Mouse (Mus musculus): Measurements from ENCODE around the gene Odr4.

Odr4 gene

DNA sequence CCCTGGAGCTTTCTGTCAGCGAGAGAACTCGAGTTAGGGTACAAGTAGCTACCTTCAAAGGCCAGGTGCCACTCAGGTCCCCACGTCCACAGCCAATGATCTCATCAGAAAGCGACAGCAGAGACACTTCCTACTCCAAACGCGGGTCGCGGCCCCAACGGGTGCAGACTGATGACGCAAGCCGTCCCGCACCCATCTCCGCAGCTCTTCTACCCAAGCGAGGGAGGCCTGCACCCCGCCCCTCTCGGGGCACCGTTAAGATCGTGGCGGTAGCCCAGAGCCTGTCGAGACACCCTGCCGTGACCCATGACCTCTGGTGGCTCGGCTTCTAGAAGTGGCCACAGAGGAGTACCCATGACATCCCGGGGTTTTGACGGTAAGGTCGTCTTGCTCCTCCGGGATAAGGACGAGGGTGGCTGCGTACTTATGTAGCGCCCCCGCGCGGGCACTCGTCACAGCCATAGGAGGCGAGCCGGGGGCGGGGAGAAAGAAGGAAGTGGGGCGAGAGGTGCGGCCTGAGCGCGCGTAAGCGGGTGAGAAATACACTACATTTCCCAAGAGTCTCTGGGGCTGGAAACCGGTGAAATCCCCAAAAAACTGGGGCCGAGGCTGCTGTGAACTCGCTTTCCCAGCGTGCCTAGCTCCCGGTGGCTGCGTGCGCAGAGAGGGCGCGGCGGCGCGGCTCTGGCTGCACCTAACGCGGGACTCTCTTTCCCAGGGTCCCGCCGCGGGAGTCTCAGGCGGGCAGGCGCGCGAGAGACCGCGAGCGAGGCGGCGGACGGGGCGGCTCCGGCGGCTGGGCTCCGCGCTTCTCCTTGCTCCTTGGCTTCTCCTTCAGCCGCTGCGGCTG, at the start of gene Odr4, which contains the start of gene Tpr:
Odr4 (minus strand) TSS at position 443 of the 850 bp plus-strand sequence.
Tpr (plus strand) TSS at position 201 of the 850 bp plus-strand sequence.
- DNase-seq (ENCODE audit: low read depth): peak; percentile 97

DNA sequence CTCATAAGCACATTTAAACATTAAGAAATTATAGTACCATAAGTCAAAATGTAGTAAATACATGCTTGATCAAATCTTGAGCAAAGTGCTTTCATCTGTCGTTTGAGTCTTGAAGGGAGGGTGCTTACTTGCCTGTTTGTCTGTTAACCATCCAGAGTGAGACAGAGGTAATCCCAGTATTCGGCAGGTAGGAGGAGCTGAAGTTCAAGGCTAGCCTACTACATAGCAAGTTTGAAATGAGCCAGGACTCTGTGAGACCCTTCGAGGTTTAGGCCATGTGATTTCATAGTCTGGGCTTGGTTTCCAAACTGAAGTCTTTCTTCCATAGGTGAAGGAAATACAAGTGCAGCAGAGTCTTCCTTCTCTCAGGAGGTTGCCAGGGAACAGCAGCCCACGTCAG, 48.9 kb upstream of the Odr4 start:
- no peak for DNase-seq (ENCODE audit: low read depth)

DNA sequence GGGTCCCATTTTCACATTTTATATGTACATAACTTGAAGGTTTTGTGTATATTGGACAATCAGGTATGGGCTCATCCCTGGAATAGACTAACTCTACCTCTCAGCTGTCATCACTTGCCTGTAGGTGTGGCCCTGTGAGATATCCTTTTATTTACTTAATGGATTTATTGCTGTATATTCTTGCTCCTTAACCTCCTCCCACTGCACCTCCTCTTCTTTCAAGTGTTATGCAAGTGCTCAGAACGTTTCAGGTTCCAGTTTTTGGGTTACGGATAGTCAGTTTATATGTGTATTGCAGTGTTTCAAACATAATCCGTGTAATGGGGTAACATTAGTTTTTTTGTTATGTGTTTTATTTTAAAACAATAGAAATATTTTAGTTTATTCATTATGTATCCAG, 45.8 kb upstream of the Odr4 start:
- no peak for DNase-seq (ENCODE audit: low read depth)

DNA sequence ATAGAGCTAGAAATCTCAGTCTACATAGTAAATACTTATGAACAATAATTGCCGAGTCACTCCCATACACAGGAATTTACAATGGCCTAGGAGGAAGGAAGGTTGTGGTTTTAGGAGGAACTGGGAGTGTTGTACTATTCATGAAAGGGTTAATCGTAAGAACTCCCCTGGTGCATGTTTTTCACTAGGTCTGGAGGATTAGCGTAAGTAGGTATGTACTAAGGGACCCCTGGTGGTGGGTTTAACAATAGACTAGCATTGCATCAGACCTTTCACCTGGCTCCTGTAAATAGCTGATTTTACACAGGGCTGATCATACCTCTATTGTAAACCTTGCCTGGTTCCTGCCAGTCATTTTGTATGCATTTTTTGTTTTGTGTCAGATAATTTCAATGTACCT, 33.3 kb upstream of the Odr4 start:
- no peak for DNase-seq (ENCODE audit: low read depth)

DNA sequence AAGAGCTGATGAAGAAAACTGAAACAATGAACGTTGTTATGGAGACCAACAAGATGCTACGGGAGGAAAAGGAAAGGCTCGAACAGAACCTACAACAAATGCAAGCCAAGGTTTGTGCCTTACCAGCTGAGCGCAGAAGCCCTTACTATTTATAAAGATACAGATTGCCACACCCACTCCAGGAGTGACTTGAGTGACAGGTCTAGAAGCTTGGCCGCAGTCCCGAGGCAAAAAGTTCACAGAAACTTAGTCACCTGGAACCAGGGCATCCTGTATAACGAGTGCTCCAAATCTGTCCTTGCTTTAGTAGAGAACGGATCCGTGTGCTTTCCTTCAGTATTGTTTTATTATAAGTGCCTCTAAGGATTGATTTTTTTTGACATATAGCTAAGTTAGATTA, 32.8 kb upstream of the Odr4 start:
- DNase-seq (ENCODE audit: low read depth): no peak

DNA sequence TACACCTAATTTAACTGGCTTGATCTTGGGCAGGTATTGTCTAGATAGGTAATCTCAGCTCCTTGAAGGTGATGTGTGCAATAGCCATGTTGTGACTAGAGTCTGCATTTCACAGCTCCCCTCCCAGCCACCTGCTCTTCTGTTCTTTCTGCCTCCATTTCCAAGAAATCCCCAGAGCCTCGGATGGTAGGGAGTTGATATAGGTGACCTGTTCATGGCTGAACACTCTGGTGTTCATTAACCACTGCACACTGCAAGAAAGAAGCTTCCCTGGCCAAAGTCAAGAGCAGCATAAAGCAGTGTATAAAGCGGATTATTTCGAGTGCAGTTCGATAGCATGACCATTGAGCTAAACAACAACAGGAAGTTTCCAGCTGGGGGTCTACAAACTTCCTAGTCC, 25.5 kb upstream of the Odr4 start:
- DNase-seq (ENCODE audit: low read depth): no peak

DNA sequence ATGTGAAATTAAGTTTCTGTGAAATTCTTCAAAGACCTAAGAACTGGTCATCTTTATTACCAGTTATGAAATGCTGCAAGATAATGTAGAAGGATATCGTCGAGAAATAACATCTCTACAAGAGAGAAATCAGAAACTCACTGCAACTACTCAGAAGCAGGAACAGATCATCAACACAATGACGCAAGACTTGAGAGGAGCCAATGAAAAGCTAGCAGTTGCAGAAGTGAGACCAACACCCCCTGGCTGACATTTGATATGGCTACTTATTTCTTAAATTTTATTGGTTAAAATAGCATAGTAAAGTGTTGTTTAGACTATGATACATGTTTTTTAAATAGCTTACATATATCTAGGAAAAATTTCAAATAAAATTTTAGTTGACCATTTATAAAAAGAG, 23.1 kb upstream of the Odr4 start:
- DNase-seq (ENCODE audit: low read depth): no peak

DNA sequence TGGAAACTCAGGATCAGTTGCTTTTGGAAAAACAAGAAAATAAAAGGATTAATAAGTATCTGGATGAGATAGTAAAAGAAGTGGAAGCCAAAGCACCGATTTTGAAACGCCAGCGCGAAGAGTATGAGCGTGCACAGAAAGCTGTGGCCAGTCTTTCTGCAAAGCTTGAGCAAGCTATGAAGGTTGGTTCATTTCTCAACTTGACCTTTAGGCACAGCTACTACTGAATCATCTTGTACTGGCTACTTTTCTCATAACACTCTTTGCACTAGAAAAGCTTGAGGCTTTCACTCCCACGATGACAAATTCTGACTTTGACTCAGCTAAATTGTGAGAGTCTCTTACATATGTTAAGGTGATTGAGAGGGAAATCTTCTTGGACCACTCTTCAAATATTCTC, 17.1 kb upstream of the Odr4 start:
- no peak for DNase-seq (ENCODE audit: low read depth)

DNA sequence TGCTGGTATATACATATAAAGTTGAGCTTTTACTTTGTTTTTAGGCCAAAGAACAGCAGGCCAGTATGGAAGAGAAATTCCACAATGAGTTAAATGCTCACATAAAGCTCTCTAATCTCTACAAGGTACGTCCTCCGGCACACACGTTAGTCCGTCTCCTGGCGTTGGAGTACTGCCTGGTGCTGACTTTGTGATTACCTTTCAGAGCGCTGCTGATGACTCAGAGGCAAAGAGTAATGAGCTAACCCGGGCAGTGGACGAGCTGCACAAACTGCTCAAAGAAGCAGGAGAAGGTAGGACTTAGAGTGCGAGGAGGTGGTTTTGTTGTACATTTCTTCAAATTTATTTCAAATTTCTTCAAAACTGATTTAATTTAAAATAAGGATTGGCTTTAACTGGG, 14.4 kb upstream of the Odr4 start:
- DNase-seq (ENCODE audit: low read depth): no peak

DNA sequence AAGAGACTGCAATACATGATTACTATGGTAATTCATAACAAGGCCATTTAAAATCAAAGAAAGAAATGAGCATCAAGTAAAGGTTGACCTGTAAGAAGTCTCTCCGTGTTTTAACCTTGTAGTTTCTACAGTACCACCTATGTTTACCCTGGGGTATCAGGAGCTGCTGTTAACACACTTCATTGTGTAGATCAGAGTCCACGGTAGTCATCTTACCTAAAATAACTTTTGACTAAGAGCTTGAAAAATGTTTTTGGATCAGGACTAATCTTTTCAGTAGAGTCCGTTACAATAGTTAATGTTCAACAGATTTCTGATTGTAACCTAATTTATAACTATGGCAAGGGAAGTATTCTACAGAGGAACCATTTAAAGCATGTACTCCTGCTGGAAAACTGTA, 11.7 kb upstream of the Odr4 start:
- no peak for DNase-seq (ENCODE audit: low read depth)

DNA sequence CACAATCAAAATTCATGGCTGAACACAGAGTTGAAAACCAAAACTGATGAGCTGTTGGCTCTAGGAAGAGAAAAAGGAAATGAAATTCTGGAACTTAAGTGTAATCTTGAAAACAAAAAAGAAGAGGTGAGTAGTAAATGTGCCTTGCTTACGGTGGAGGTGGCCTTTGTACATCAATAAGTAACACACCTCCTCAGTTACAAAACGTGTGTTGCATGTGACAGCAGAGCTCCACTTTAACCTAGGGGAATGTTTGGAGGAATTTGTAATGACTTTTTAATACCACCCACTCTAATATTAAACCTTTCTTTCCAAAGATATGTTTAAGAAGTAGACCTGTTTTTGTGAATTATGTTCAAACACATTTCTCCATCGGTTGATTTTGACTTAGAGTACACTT, 11.0 kb upstream of the Odr4 start:
- DNase-seq (ENCODE audit: low read depth): no peak

DNA sequence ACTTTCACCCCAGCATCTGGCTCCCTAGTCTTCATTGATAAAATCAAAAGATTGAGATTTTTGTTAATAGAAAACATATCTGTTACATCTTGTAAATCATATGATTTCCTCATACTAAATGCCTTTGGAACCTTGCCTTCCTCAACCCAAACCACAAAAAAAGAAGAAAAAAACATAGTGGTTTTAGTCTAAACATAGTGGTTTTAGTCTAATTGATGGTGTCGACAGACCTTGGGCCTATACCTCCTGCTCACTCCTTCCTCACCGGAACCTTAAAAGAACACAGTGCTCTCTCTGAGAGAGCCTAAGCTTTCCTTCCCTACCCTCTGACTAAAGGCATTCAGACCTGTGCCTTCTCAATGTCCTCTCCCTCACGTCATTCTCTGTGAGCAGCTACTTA, 3.1 kb upstream of the Odr4 start:
- DNase-seq (ENCODE audit: low read depth): no peak

DNA sequence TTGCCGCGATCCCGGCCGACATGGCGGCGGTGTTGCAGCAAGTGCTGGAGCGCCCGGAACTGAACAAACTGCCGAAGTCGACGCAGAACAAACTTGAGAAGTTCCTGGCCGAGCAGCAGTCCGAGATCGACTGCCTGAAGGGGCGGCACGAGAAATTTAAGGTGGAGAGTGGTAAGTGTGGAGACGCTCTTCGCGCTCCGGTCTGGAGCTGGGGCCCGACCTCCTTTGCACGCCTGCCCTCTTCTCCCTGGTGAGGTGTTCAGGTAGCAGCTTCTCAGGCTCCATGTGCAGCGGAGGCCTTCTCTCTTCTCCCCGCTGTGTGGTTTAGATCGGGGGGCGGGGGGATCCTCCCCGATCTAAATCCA, 590 bp upstream of the Odr4 start:
- no peak for DNase-seq (ENCODE audit: low read depth)

DNA sequence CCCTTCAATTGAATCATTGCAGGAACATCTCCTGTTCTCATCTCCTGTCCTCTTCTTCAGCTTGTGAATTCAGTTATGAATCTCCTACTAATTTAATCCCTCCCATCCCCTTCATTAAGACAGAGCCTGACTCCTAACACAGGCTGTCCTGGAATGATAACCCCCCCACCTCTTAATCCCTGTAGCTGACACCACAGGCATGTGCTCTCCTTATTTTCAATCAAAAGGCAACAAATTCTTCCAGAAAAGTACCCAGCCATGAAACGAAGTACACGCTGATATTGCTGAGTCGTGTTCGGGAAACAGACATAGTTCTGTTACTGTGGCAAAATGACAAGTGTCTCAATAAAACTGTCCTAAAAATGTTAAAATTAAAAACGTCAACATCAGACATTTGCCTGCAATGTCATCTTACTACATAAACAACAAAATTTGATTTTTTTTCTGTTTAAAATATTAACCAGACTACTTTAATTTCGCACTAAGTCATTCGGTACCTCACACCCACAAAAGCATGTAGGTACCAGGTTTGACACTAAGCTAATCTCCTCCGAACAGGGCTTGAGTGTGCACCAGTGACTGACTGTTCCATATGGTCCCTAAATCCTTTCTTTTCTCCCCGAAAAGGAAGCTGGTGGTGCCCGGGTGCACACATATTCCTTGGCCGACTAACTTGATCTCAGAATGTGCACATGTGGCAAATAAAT, 796 bp downstream of the Odr4 start:
- DNase-seq (ENCODE audit: low read depth): no peak

DNA sequence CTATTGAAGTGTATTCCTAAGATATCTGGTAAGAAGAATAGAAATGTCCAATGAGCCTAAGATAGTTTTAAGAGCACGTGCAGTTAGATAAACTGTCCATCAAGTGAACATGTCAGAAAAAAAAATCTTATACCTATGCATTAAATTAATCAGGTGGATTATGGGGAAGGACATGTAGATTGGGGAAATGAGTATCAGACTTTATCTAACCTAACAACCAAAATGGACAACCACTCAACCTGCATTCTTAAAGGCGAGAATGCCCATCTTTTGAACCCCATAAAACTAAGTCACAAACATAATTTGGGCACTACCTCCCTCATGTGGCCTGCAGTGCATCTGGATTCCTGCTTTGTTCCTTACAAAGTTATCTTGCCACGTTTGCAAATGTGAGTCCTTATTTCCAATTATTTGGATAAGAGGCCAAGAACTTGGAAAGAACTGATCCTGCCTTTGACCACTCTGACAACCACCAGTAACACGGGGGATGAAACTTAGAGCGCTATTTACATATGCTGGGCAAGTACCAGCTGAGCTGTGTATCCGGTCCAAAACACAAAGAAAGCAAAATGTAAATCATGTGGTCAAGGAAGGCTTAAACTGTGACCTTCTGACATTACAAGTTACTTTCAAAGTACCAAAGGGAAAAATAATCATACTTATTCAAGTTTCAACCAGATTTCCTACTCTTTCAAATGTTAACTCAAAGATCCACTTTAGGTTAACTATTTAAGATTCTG, 3.3 kb downstream of the Odr4 start:
- DNase-seq (ENCODE audit: low read depth): no peak

DNA sequence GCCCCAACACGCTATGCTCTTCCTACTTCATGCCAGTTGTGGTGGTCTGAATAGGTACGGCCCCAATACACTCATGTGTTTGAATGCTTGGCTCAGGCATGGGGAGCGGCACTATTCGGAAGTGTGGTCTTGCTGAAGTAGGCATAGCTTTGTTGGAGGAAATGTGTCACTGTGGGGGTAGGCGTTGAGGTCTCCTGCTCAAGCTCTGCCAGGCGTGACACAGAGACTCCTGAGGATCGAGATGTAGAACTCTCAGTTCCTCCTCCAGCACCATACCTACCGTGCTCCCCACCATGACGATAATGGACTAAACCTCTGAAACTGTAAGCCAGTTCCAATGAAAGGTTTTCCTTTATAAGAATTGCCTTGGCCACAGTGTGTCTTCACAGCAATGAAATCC, 5.3 kb downstream of the Odr4 start:
- DNase-seq (ENCODE audit: low read depth): no peak

DNA sequence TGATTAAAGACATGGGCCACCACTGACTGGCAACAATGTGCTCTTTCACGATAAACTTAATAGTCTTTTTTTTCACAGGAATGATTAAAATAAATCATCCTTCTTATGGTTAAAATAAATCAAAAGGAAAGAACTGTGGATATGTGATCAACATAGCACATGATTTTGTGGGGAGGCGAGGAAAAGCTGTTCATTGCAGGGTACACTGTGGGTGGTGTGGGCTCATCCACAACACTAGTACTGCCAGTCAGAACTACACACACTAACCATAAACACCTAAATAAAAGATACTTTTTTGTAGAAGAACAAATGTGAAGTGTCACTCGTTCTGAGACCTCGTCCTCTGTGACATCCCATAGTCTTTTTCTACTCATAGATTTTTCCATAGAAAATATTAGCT, 8.7 kb downstream of the Odr4 start:
- no peak for DNase-seq (ENCODE audit: low read depth)

DNA sequence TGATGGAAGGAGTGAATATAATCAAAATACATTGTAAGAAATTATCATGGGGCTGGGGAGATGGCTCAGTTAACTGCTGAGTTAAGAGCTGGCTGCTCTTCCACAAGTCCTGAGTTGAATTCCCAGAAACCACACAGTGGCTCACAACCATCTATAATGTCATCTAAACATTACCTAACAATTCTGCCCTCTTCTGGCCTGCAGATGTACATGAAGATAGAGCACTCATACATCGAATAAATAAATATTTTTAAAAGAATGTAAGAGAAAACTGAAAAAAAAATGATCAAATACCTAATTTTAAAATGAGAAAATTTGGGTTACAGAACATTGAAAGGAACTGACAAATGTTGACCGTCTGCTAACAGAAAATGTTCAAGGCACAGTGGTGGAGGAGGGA, 18.6 kb downstream of the Odr4 start:
- DNase-seq (ENCODE audit: low read depth): no peak

DNA sequence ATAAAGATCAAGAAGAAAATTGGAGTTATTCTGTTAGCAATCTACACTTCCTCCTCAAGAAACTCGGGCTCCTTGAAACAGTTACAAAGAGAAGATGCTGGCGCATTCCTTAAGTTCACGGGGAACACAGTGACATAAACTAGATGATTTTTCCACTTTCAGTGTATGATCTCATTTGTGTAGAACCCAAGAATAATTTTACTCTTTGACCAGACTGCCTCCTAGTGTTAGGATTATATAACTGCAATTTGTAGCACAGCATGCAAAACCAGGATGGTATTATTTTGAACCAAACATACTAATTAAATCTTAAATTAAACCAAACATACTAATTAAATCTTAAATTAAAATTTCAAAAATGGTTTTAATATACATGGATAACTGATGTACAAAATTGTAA, 20.0 kb downstream of the Odr4 start:
- no peak for DNase-seq (ENCODE audit: low read depth)

DNA sequence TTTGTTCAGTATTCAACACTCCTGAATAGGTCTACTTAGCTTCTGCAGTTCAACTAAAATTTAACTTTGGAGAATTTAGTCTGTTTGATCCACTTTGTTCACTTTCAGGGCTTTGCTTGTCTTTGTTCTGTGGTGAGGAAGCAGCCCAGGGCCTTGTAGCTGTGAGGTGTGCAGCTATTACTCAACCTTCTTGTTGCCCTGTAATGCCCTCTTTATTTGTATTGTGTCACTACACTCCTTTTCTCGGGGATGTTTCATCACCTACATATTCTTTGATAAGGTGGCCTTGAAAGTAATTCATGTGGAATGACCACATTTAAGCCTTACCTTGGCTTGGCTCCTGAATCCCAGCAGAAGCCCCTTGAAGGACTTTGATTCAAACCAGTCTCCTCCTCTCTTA, 32.0 kb downstream of the Odr4 start:
- no peak for DNase-seq (ENCODE audit: low read depth)

DNA sequence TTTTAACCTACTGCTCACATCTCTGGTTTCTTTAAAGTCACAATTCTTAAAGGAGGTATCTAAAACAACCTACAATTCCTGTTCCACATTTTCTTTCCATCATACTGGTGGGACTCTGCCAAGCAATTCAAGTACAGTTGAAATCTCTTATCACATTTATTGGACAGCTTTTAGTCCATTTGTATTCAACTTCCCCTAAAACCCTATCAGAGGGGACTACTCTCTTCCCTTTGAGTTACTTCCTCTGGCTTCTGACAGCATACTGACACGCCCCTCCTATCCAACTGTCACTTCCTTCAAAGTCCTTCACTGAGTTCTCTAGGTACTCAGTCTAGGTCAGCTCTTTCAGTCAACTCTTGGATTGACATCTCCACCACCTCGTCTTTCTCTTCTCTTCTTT, 57.8 kb downstream of the Odr4 start:
- no peak for DNase-seq (ENCODE audit: low read depth)

DNA sequence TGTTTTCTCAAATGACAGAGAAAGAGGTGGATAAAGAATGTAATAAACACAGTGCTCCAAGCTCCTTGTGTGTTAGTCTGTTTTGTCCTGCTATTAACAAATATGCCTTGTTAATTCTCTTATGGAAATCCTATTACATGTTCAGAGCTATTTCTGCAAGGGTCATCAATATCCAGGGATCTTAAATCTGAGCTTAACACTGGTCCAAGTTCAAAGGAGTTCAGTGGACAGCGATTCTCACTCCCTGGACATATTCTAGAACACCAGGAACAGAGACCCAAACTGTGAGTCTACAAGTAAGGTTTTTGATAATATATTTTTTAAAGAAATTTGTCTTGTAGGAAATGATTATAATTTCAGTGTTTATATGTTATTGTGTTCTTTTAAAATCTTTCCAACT, 73.7 kb downstream of the Odr4 start, which contains the start of gene Pdc:
Pdc (plus strand) TSS at position 213 of the 400 bp plus-strand sequence.
- no peak for DNase-seq (ENCODE audit: low read depth)
